Mouse (Mus musculus): ENCODE measurements around the gene Mctp2. TPM values are rescaled to one million over a fixed set of nuclear protein-coding genes. Genes with fewer than 3 reads are reported as not detected.

Mctp2 gene
- polyA plus RNA-seq, 1 experiment: 0.21 TPM

- Histone ChIP-seq H3K4me1 (ENCODE audit: control insufficient read depth, insufficient read depth, low read length) (no peaks in the 10 kb centered on the region), H3K27ac (ENCODE audit: control insufficient read depth, insufficient read depth, low read depth, low read length) (no peak overlapping the region), H3K36me3 (ENCODE audit: control insufficient read depth, insufficient read depth, low read length) (no peaks in the 10 kb centered on the region), H3K4me3 (ENCODE audit: control insufficient read depth, low read depth, low read length) (no peak overlapping the region), H3K27me3 (ENCODE audit: control insufficient read depth, insufficient read depth, low read length) (no peaks in the 10 kb centered on the region)
- TF ChIP-seq CTCF (IDR thresholded peaks at IDR 0.05; ENCODE audit: control insufficient read depth, insufficient read depth, insufficient replicate concordance, low read depth, low read length) (no peak), POLR2A (IDR thresholded peaks at IDR 0.05; ENCODE audit: control insufficient read depth, low read depth, low read length) (no peak)
These were observed 157.3 kb downstream of the Mctp2 start for GRCm38 (mm10) chr7:72149073-72149472.

- no peaks in the 10 kb centered on the region for H3K36me3 ChIP-seq (ENCODE audit: control insufficient read depth, insufficient read depth, low read length)
- H3K4me3 ChIP-seq (ENCODE audit: control insufficient read depth, low read depth, low read length): no peak overlapping the region
- H3K27me3 ChIP-seq (ENCODE audit: control insufficient read depth, insufficient read depth, low read length): no peaks in the 10 kb centered on the region
- H3K4me1 ChIP-seq (ENCODE audit: control insufficient read depth, insufficient read depth, low read length): no peaks in the 10 kb centered on the region
- TF ChIP-seq CTCF (IDR thresholded peaks at IDR 0.05; ENCODE audit: control insufficient read depth, insufficient read depth, insufficient replicate concordance, low read depth, low read length): no peak
- TF ChIP-seq POLR2A (IDR thresholded peaks at IDR 0.05; ENCODE audit: control insufficient read depth, low read depth, low read length): no peak
- H3K27ac ChIP-seq (ENCODE audit: control insufficient read depth, insufficient read depth, low read depth, low read length): no peak overlapping the region
These were observed 159.6 kb downstream of the Mctp2 start for GRCm38 (mm10) chr7:72146849-72147248.

GRCm38 (mm10) chr7:72145726-72146520 lies 160.5 kb downstream of the Mctp2 start:
- no peak for TF ChIP-seq POLR2A (IDR thresholded peaks at IDR 0.05; ENCODE audit: control insufficient read depth, low read depth, low read length)
- no peak for TF ChIP-seq CTCF (IDR thresholded peaks at IDR 0.05; ENCODE audit: control insufficient read depth, insufficient read depth, insufficient replicate concordance, low read depth, low read length)
- Histone ChIP-seq H3K27ac (ENCODE audit: control insufficient read depth, insufficient read depth, low read depth, low read length) (no peak overlapping the region), H3K27me3 (ENCODE audit: control insufficient read depth, insufficient read depth, low read length) (no peaks in the 10 kb centered on the region), H3K4me1 (ENCODE audit: control insufficient read depth, insufficient read depth, low read length) (no peaks in the 10 kb centered on the region), H3K36me3 (ENCODE audit: control insufficient read depth, insufficient read depth, low read length) (no peaks in the 10 kb centered on the region), H3K4me3 (ENCODE audit: control insufficient read depth, low read depth, low read length) (no peak overlapping the region)

DNA sequence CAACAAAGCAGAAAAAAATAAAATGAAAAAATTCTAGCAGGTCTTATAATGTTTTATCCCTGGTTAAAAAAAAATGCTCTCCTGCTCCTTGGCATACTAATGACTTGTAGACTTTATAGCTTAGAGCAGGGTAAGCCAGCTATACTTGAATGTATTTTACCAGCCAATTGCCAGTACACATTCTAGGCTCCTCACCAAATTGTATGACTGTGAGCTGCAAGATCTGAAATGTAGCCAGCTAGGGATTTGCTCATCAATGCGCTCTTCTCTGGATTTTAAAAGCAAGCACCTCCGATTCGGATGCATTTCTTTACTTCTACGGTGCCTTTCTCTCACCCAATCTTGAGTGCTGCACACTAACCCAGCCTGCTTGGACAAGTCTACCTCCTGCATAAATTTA lies 167.7 kb downstream of the Mctp2 start:
- H3K27me3 ChIP-seq (ENCODE audit: control insufficient read depth, insufficient read depth, low read length): no peaks in the 10 kb centered on the region
- no peaks in the 10 kb centered on the region for H3K36me3 ChIP-seq (ENCODE audit: control insufficient read depth, insufficient read depth, low read length)
- no peaks in the 10 kb centered on the region for H3K4me1 ChIP-seq (ENCODE audit: control insufficient read depth, insufficient read depth, low read length)
- H3K27ac ChIP-seq (ENCODE audit: control insufficient read depth, insufficient read depth, low read depth, low read length): no peak overlapping the region
- TF ChIP-seq POLR2A (IDR thresholded peaks at IDR 0.05; ENCODE audit: control insufficient read depth, low read depth, low read length) (no peak), CTCF (IDR thresholded peaks at IDR 0.05; ENCODE audit: control insufficient read depth, insufficient read depth, insufficient replicate concordance, low read depth, low read length) (no peak)
- no peak overlapping the region for H3K4me3 ChIP-seq (ENCODE audit: control insufficient read depth, low read depth, low read length)

DNA sequence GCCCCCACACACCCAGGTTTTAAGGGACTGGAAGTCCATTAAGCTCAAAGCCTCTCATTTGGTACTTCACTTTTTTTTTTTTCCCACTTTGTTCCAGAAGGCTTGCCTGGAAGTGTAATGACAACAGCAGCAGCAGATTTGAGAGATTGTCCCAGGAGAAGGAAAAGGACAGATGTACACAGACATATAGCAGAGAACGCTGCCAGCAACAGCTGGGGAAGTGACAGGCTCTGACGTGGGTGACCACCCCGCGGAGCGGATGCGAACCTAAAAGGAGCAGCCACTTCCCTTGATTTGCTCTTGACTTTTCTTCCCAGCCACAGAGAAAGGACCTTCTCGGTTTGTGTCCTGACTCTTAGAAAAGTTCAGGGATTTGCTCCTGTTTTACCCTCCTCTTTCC lies 185.4 kb downstream of the Mctp2 start:
- Histone ChIP-seq H3K27me3 (ENCODE audit: control insufficient read depth, insufficient read depth, low read length) (no peaks in the 10 kb centered on the region), H3K4me3 (ENCODE audit: control insufficient read depth, low read depth, low read length) (no peak overlapping the region), H3K27ac (ENCODE audit: control insufficient read depth, insufficient read depth, low read depth, low read length) (no peak overlapping the region), H3K36me3 (ENCODE audit: control insufficient read depth, insufficient read depth, low read length) (no peaks in the 10 kb centered on the region), H3K4me1 (ENCODE audit: control insufficient read depth, insufficient read depth, low read length) (no peaks in the 10 kb centered on the region)
- no peak for TF ChIP-seq POLR2A (IDR thresholded peaks at IDR 0.05; ENCODE audit: control insufficient read depth, low read depth, low read length)
- no peak for TF ChIP-seq CTCF (IDR thresholded peaks at IDR 0.05; ENCODE audit: control insufficient read depth, insufficient read depth, insufficient replicate concordance, low read depth, low read length)

- no peak overlapping the region for H3K27ac ChIP-seq (ENCODE audit: control insufficient read depth, insufficient read depth, low read depth, low read length)
- TF ChIP-seq POLR2A (IDR thresholded peaks at IDR 0.05; ENCODE audit: control insufficient read depth, low read depth, low read length): no peak
- H3K4me1 ChIP-seq (ENCODE audit: control insufficient read depth, insufficient read depth, low read length): no peaks in the 10 kb centered on the region
- H3K36me3 ChIP-seq (ENCODE audit: control insufficient read depth, insufficient read depth, low read length): no peaks in the 10 kb centered on the region
- H3K4me3 ChIP-seq (ENCODE audit: control insufficient read depth, low read depth, low read length): no peak overlapping the region
- no peaks in the 10 kb centered on the region for H3K27me3 ChIP-seq (ENCODE audit: control insufficient read depth, insufficient read depth, low read length)
These were observed 186.7 kb downstream of the Mctp2 start for GRCm38 (mm10) chr7:72119713-72120112.

DNA sequence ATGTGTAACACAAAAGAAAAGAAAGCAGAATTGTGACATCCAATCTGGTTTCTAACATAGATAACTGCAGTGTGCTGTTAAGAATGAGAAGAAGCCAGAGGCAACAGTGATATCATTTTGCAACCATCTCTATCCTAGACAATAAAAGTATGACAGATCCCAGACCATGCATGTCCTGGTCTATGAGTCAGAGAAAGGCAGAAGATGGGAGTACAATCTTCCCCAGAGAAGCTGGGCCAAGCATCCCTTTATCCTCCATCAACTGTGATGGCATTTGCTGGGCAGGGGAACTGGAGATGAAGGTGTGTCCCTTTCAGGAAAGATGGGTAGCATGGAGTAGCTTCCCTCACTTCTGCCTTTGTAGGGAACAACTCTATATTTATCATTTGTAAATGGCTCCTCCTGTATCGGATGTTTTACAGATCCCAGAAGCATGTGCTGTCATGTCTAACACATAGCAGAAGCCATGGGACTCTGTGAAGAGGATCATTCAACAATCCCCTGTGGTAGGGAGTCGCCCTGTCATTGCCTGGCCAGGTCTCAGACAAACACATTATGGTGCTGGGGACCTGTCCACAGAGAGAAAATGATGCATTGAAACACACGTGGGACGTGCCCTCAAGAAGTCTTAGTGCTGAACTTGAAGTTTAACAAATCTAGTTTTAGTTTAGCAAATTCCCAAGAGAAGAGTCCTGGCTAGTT lies 188.9 kb downstream of the Mctp2 start:
- H3K4me3 ChIP-seq (ENCODE audit: control insufficient read depth, low read depth, low read length): no peak overlapping the region
- no peaks in the 10 kb centered on the region for H3K27me3 ChIP-seq (ENCODE audit: control insufficient read depth, insufficient read depth, low read length)
- TF ChIP-seq CTCF (IDR thresholded peaks at IDR 0.05; ENCODE audit: control insufficient read depth, insufficient read depth, insufficient replicate concordance, low read depth, low read length) (no peak), POLR2A (IDR thresholded peaks at IDR 0.05; ENCODE audit: control insufficient read depth, low read depth, low read length) (no peak)
- H3K27ac ChIP-seq (ENCODE audit: control insufficient read depth, insufficient read depth, low read depth, low read length): no peak overlapping the region
- no peaks in the 10 kb centered on the region for H3K36me3 ChIP-seq (ENCODE audit: control insufficient read depth, insufficient read depth, low read length)
- no peaks in the 10 kb centered on the region for H3K4me1 ChIP-seq (ENCODE audit: control insufficient read depth, insufficient read depth, low read length)

All from testis, adult 2 months (tissue).